Mouse (Mus musculus) thymus, postnatal 0 days (tissue): ENCODE results near the gene Tlx2. TPM values are rescaled to one million over a fixed set of nuclear protein-coding genes. Genes with fewer than 3 reads are reported as not detected.

Source experiments
- DNase-seq: peaks from one replicate; pipeline ENCODE4 v3.0.0-alpha.2; 2015; ENCODE audit warnings: low spot score
- microRNA counts: library from miRNA; unstranded; fragments of <30 nt; microRNA quantifications from one replicate; lab custom pipeline; 2015
- microRNA-seq: library from miRNA; unstranded; fragments of <30 nt; microRNA quantifications from one replicate; pipeline ENCODE4, GENCODE M21; 2016; ENCODE audit warnings: borderline number of aligned reads
- polyA plus RNA-seq: library from polyadenylated mRNA; unstranded; fragments of >200 nt; fragmentation: Nextera tagmentation; extraction: Ambion mirVana; gene quantifications from 2 replicates; pipeline ENCODE4 v1.2.1, GENCODE M21; 2015

The Tlx2 gene
- polyA plus RNA-seq, 1 experiment from 2014 or later = 0.23 TPM

DNA sequence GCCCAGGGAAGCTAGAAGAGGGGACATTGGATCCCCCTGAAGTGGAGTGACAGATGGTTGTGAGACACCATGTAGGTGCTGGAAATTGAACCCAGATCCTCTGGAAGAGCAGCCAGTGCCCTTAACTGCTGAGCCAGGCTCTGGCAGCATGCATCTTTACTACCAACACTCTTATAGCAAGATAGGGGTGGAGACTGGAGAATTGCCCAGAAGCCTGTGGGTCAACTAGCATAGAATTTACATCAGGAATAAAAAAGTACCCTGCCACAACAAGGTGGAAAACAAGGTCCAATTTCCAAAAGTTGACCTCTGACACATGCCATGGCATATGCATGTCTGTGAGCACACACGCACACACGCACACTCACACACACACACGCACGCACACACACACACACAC, 44.9 kb downstream of the Tlx2 start:
- DNase-seq = no peak

DNA sequence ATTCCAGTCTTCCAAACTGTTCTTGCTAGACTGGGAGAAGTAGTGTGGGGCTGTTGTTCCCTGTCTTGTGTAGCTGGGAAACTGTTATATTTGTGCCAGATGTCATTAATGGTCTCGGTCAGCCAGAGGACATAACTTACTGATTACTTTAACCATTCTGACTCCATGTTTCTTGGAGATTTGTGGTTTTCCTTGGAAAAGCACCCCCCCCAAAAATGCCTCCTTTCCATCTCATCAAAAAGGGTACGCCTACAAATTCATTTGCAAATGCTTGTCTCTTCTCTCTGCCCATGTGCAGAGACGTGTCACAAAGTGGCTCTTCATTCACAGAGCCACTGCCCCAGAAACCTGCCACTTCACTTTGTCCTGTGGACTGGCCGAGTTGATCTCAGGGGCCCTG, 45.7 kb downstream of the Tlx2 start:
- DNase-seq = no peak

- no peak for DNase-seq
Measured at GRCm38 (mm10) chr6:83023786-83024185, 46.3 kb downstream of the Tlx2 start.

DNA sequence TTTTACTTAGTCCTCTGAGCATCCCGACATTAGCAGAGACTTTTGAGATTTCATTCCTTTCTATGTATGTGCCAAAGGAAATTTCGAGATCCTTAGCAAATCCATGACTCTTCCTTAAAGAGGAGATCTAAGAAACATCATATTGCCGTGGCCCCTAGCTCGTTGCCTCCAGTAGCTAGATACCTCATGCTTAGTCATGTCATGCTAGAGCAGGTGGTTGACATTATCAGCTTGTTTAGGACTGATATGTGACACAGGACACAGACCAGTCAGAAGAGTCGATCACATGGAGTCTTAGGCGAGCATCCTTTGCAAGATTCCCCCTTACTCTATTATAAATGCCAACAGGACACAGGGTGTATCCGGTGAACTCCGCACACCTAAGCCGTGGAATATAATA, 47.1 kb downstream of the Tlx2 start:
- no peak for DNase-seq

DNA sequence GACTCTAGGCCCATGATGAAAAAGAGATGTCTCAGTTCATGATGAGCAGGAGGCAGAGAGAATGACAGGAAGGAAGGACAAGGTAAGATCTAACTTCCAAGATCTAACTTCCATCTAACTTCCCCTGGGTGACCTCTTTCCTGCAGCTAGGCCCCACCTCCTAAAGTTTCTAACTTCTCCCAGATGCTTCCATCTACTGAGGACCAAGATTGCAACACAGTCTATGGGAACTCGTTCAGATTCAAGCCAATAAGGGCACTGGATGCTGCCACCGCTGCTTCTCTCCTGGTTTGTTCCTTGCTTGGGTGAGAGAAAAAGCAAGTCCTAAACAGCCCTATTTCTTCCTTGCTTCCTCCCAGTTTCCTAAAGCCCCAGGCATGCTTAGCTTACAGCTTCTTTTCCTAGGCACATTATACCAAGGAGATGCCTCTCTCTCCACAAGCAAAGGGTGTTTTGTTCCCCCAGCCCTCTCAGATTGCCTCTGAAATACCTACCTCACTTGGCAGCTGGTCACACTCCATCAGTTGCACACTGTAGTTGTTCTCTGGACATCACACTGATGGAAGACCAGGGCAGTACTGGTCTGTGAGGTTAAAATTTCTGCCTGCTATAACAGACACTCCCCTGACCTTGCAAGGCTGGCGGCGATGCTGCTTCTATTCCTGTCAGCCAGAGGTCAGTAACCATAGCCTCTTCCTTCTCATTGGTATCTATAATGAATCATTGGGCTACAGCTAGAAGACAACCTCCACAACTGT, 49.1 kb downstream of the Tlx2 start:
- DNase-seq = no peak

DNA sequence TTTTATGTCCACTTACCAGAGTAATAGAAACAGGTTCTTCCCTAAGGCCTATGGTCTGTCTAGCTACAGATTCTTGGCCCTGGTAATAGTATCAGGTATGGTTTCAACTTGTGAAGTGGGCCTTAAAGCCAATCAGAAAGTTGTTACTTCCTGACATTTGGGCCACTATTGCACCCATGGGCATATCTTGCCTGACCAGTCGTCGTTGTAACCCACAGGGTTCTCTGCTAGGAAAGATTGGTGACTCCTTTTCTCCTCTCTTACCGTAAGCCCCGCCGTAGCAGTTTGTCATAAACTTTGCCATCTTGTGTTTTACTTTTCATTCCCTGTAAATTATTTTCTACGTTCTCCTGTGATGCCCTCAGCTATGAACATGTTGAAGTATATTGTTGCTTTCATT, 50.0 kb downstream of the Tlx2 start:
- no peak for DNase-seq

- no peak for DNase-seq
Measured at GRCm38 (mm10) chr6:83019044-83019443, 51.0 kb downstream of the Tlx2 start.

MicroRNA genes within 50 kb of the gene (microRNA counts, 519-probe panel; counts per million panel counts)
- 473 counts per million, percentile 71 among the panel's probes with 10 or more counts for microRNA mmu-miR-3470a+mmu-miR-3470b (lab: Ali Mortazavi, UCI)

Small RNA genes within 50 kb of the gene (microRNA-seq; reads per million reads assigned to microRNA genes)
- gene Mir3470a = not detected
- not detected for gene Mir7040

Other genes starting within 250 kb of the Tlx2 start
- gene Sema4f, start 130.5 kb downstream of the Tlx2 start, polyA plus RNA-seq = 1.3 and 1.4 TPM in 2 replicates
- 0.81 and 1.5 TPM in 2 replicates for gene M1ap, start 123.4 kb downstream of the Tlx2 start, polyA plus RNA-seq
- gene Dok1, start 36.8 kb downstream of the Tlx2 start, polyA plus RNA-seq = 26.2 and 26.5 TPM in 2 replicates
- 1.4 and 1.5 TPM in 2 replicates for gene Loxl3, start 36.1 kb downstream of the Tlx2 start, polyA plus RNA-seq
- gene Aup1, start 15.8 kb downstream of the Tlx2 start, polyA plus RNA-seq = 197 and 202 TPM in 2 replicates
- 54.4 and 55.1 TPM in 2 replicates for gene Htra2, start 15.0 kb downstream of the Tlx2 start, polyA plus RNA-seq
- 0.96 and 1.4 TPM in 2 replicates for gene Dqx1, start 12.4 kb downstream of the Tlx2 start, polyA plus RNA-seq
- 27.8 and 30.3 TPM in 2 replicates for gene Pcgf1, start 7.6 kb upstream of the Tlx2 start, polyA plus RNA-seq
- 0.51 and 0.95 TPM in 2 replicates for gene Lbx2, start 16.1 kb upstream of the Tlx2 start, polyA plus RNA-seq
- 2.4 and 2.8 TPM in 2 replicates for gene Ccdc142, start 31.3 kb upstream of the Tlx2 start, polyA plus RNA-seq
- 2.4 and 2.7 TPM in 2 replicates for gene Gm42688, start 31.3 kb upstream of the Tlx2 start, polyA plus RNA-seq
- 101 and 107 TPM in 2 replicates for gene Mrpl53, start 38.7 kb upstream of the Tlx2 start, polyA plus RNA-seq
- 39.9 and 42.0 TPM in 2 replicates for gene Mogs, start 45.2 kb upstream of the Tlx2 start, polyA plus RNA-seq
- gene Wbp1, start 51.3 kb upstream of the Tlx2 start, polyA plus RNA-seq = 69.7 and 71.1 TPM in 2 replicates
- 17.7 and 17.9 TPM in 2 replicates for gene Ino80b, start 55.1 kb upstream of the Tlx2 start, polyA plus RNA-seq
- gene Rtkn, start 65.2 kb upstream of the Tlx2 start, polyA plus RNA-seq = 29.1 and 30.9 TPM in 2 replicates
- gene Wdr54, start 86.1 kb upstream of the Tlx2 start, polyA plus RNA-seq = 0.67 and 0.95 TPM in 2 replicates
- 0.21 and 0.44 TPM in 2 replicates for gene 1700003E16Rik, start 86.1 kb upstream of the Tlx2 start, polyA plus RNA-seq
- 62.8 and 64.5 TPM in 2 replicates for gene Dctn1, start 95.6 kb upstream of the Tlx2 start, polyA plus RNA-seq
- 0.07 and 0.17 TPM in 2 replicates for gene Slc4a5, start 149.5 kb upstream of the Tlx2 start, polyA plus RNA-seq